Mouse (Mus musculus) embryo, embryonic 10 days (tissue): ENCODE measurements around the gene Rfesd.

Experiments used
- DNase-seq: peaks from one replicate; pipeline ENCODE4 v3.0.0-alpha.2; 2015; ENCODE audit warnings: low spot score

The Rfesd gene

GRCm38 (mm10) chr13:76017974-76018843, at the start of gene Rfesd:
Gene Rfesd, minus strand, starts transcription at chr13:76018719.
- peak; percentile 99 for DNase-seq

- DNase-seq = peak; percentile 7
These were observed 45.9 kb upstream of the Rfesd start for GRCm38 (mm10) chr13:76064363-76064945.

DNA sequence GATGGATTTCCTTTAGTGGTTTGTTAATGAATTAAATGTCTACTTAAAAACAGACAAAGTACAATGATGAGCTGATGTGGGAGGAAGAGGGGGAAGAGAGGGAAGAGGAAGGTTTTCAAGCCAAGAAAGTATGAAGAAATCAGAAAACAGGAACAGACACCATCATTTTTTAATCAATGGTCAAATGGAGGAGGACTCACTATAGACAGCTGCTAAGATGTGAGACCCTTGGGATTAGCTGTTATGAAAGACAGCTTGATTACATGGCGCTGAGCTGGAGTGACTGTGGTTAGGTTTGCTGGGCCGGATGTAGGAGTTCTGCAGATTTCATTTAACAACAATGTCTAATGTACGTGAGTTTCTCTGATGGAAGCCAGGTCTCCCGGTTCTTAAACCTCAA, 45.0 kb upstream of the Rfesd start:
- DNase-seq = no peak

GRCm38 (mm10) chr13:76062569-76062968, 44.0 kb upstream of the Rfesd start:
- no peak for DNase-seq

DNA sequence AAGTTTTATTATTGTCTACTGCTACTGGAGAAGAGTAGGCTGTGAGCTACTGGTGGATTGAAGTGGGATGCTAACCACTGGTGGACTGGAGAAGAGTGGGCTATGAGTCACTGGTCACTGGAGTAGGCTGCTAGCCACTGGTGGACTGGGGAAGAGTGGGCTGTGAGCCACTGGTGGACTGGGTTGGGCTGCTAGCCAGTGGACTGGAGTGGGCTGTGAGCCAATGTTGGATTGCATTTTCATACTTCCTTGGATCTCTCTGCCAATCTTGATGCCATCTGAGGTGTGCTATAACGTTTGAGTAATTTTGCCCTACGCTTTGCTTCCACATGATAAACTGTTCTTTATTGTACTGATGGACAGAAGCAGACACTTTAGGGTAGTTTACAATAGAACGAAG, 43.6 kb upstream of the Rfesd start:
- DNase-seq = no peak

- no peak for DNase-seq
These were observed 41.1 kb upstream of the Rfesd start for GRCm38 (mm10) chr13:76059591-76059990.

- DNase-seq = no peak
These were observed 38.9 kb upstream of the Rfesd start for GRCm38 (mm10) chr13:76057267-76058069.

DNA sequence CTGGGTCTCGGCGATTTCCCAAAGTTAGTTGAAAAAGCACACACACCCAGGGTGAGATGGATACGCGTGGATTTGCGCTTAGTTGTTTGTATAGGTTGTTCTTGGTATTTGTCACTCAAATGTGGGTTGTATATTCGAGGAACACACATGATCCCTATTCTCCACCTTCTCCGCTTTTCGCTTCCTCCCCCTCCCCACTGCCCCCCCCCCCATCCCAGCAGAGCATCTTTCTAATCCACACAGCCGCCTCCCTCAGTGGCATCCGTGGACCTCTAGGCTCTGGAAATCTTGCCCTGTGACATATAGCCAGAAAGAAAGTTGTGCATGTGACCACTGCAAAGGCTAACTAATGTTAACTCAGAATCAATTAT, 38.4 kb upstream of the Rfesd start, which contains the start of gene Gpr150:
TSS of gene Gpr150 (minus strand) at position 101 of the 371 bp plus-strand sequence.
- no peak for DNase-seq

DNA sequence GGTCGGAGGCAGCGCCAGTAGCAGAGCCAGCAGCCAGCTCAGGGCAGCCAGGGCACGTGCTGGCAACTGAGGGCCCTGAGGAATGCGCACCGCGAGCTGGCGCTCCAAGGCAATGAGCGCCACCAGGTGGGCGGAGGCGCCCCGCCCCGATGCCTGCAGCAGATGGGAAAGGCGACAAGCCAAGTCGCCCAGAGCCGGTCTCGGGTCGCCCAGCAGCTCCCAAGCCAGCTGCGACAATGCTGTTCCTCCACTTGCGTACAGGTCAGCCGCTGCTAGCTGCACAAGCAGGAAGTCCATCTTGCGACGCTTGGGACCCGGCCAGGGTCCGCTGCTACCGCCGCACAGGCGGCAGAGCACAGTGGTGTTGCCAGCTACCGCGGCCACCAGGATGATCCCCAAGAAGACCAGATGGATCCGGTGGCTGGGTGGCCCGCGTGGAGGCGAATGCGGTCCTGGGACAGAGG, 37.8 kb upstream of the Rfesd start:
- peak; percentile 86 for DNase-seq

- DNase-seq = peak; percentile 48
These were observed 37.1 kb upstream of the Rfesd start for GRCm38 (mm10) chr13:76055391-76056232.

DNA sequence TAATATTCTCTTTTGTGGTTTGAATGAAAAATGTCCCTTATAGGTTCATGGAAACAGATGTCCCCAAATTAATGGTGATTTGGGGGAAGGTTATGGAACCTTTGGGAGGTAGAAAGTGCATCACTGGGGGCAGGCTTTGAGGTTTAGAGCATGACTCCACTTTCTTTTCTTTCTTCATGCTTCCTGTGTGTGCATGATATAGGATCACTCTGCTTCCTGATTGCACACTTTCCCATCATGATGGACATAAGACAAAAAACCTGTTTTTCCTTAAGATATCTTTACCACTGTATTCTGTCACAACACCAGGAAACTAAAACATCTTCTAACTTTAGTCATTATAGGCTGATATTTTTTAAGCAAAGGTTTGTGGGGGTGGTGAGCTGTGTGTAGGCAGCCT, 26.5 kb upstream of the Rfesd start:
- no peak for DNase-seq

- no peak for DNase-seq
These were observed 23.9 kb upstream of the Rfesd start for GRCm38 (mm10) chr13:76042455-76042854.

GRCm38 (mm10) chr13:76024588-76024987, 6.1 kb upstream of the Rfesd start:
- DNase-seq = no peak

DNA sequence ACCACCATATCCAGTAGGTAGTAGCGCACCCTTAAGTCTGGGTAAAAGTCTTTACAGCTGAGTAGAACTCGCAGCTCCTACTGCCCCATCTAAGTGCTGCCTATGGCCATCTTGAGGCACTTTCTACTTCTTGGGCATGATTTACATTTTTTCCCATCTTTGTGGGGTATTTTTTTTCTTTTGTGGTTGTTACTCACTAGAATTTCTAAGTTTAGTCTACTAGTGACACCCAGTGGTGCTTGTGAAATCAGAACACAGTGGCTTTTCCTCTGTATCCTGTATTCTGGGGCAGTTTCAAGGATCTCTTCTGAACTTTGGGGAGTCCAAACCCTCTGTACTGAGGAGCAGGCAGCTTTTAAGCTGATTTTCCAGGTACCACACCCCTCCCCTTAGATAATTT, 3.3 kb upstream of the Rfesd start:
- DNase-seq = no peak

DNA sequence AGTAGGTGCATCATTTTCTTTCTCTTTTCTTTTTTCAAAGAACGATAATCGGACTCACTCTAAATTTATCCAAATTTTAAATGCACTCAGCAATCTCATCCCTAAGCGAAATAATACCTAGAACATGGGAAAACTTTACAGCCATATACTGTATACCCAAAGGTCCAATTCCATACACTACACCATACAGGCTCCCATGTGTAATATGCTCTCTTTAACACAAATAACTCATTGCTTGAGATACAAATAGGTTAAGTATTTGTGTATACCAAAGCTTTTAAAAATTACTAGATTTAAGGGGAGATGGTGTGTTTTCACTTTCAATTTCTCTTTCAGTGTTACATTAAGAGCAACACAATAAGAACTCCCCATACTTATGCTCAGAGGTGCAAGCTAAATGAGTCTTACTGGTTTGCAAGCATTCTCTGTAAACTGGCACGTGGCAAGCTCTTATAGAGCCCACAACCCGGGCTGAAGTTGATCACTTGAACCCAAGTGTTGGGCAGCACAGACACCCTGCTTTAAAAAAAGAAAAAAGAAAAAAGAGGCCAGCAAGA, 403 bp upstream of the Rfesd start:
- no peak for DNase-seq

DNA sequence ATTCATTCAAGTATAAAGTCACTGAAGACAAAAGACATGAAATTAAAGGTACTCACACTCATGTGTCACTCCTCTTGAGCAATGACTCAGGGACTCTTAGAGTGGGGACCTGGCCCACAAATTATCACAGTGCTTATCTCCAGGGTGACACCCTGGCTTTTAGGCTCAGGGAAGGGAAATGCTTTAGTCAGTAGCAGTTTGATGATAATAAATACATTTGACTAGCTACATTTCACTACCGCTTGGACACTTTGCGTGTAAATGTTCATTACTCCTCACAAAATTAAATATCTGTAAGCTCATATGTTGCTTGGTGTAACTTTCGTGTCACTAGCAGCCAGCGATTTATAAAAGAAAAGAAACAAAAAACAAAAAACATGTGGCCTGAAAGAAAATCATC, 1.1 kb downstream of the Rfesd start:
- DNase-seq = peak; percentile 26

DNA sequence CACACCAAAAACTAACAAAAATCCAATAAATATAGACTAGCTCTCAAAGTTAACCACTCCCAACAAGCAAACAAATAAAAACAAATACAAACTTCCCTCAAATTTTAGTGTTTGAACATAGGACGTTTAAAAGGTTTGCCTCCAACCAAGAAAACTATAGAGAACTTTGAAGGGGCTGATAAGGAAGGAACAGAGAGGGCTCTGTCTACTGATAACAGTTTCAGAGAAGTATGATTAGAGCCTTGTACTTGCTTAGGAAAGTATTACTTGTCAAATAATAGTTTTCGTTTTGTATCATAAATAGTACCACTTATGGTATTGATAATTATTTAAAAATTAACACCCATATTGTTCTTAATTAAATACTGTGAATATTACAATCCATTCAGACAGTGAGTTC, 4.0 kb downstream of the Rfesd start:
- DNase-seq = no peak

GRCm38 (mm10) chr13:76003272-76003671, 15.2 kb downstream of the Rfesd start:
- DNase-seq = no peak

DNA sequence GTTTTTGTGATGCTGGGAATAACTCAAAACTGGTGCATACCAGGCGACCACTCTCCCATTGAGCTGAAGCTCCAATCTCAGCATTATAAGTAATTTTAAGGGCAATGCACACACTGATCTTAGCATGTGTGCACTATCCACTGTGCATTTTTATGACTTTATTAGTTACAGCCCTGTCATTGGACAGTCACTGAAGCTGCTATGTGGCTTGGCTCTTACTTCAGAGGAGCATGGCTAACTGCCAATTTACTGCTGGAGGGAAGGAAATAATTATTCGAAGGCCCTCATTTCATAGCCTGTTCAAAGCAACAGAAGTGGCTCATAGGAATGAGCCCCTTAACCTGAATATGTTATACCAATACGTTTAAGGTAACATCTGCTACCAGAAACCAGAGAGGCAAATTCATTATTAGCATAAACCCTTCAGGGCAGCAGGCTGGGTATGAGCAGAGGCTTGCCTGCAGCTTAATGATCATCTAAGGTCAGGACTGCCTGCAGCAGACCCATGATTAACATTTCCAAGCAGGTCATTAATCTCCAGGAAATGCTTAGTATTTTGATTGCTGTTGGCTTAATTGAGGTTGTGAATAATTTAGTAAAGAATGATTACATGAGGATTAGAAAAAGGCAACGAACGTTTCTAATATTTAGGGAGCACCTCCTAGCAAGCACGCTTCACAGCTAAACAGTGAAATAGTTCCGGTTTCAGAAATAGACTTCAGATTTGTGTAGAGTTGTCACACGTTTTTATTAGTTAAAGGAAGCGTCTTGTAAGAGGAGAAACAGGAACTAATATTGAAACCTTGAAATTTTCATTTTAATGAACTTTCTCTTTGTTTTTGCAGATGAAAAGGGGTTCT, 26.1 kb downstream of the Rfesd start:
- DNase-seq = no peak

DNA sequence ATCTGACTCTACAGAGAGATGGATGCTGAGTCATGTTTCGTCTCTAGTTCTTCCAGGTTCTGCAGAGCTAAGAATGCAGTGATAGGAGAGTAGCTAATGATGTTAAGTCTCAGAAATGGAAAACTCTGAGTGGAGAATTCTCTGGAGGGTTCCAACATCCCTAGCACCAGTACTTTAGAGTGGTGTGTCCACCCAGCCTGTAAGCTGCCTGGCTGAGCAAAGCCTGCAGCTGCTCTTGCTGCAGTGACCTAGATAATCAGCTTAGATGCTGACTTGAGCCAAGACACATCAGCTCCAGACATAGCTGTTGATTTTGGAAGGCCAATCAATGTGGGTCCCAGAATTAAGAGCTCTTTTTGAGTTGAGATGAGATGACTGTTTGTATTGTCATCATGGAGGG, 30.4 kb downstream of the Rfesd start:
- DNase-seq = no peak
